8 mouse cellular contexts compared by ENCODE assay signal in genomic region chr8:120381865-120382264, GRCm38 (mm10).
A peak's percentile ranks its signal among the peaks of the same experiment; 100 is the strongest.
DNase-seq lines count a peak whose midpoint lies in the region; ATAC-seq and TF ChIP-seq lines count a peak whose summit lies in the region.

No protein-coding gene starts in this region.

- DNase-seq in kidney, postnatal 25 days = no peak
- no peak for DNase-seq in thymus, postnatal 25 days
- DNase-seq in right cerebral cortex, adult 2 months (ENCODE audit: low spot score in 2 of 2) = no peak
- DNase-seq in layer of hippocampus, postnatal 14 days (ENCODE audit: low spot score in 2 of 2) = no peak

- TF ChIP-seq CTCF in olfactory bulb, adult 2 months (IDR thresholded peaks at IDR 0.05; ENCODE audit: insufficient read depth, low read depth, low read length) = no peak

- H3K36me3 ChIP-seq in kidney, embryonic 16.5 days (ENCODE audit: insufficient read depth, low read length) = no peaks in the 10 kb centered on the region
- no peaks in the 10 kb centered on the region for H3K36me3 ChIP-seq in embryonic facial prominence, embryonic 15.5 days
- no peaks in the 10 kb centered on the region for H3K36me3 ChIP-seq in hindbrain, embryonic 16.5 days (ENCODE audit: control insufficient read depth, insufficient read depth, low read length)

- no peak overlapping the region for H3K4me3 ChIP-seq in kidney, embryonic 16.5 days (ENCODE audit: low read length)
- no peak overlapping the region for H3K4me3 ChIP-seq in embryonic facial prominence, embryonic 15.5 days (replicated peaks)
- no peak overlapping the region for H3K4me3 ChIP-seq in hindbrain, embryonic 16.5 days (ENCODE audit: low read length)
- H3K4me3 ChIP-seq in olfactory bulb, adult 2 months (ENCODE audit: insufficient read depth, low read depth, low read length) = no peak overlapping the region

- ATAC-seq in kidney, embryonic 16.5 days (ENCODE audit: low FRiP score, low TSS enrichment) = no peak
- no peak for ATAC-seq in embryonic facial prominence, embryonic 15.5 days (ENCODE audit: insufficient number of reproducible peaks, low FRiP score, low TSS enrichment, low read depth)
- ATAC-seq in hindbrain, embryonic 16.5 days = no peak

- WGBS in kidney, embryonic 16.5 days = 65% methylated on average over 4 of the region's 4 CpGs
- 48% methylated on average over 4 of the region's 4 CpGs for WGBS in embryonic facial prominence, embryonic 15.5 days
- 29% methylated on average over 4 of the region's 4 CpGs for WGBS in hindbrain, embryonic 16.5 days
- 56% methylated on average over 4 of the region's 4 CpGs for WGBS in olfactory bulb, adult 2 months

- H3K9me3 ChIP-seq in kidney, embryonic 16.5 days (ENCODE audit: low read length) = no peaks in the 10 kb centered on the region
- no peaks in the 10 kb centered on the region for H3K9me3 ChIP-seq in embryonic facial prominence, embryonic 15.5 days (replicated peaks)
- H3K9me3 ChIP-seq in hindbrain, embryonic 16.5 days (ENCODE audit: control insufficient read depth, low read length) = no peaks in the 10 kb centered on the region

- H3K9ac ChIP-seq in kidney, embryonic 16.5 days (replicated peaks; ENCODE audit: low read length) = no peak overlapping the region
- no peak overlapping the region for H3K9ac ChIP-seq in embryonic facial prominence, embryonic 15.5 days
- peak overlapping the region; percentile 31; the same call in 1 of the 2 replicates for H3K9ac ChIP-seq in hindbrain, embryonic 16.5 days (ENCODE audit: low read depth, low read length)

- no peak overlapping the region for H3K4me2 ChIP-seq in kidney, embryonic 16.5 days (replicated peaks; ENCODE audit: low read depth, low read length)
- no peak overlapping the region for H3K4me2 ChIP-seq in embryonic facial prominence, embryonic 15.5 days (replicated peaks)
- no peak overlapping the region for H3K4me2 ChIP-seq in hindbrain, embryonic 16.5 days (ENCODE audit: low read length)

- peaks cover 57% of the 10 kb centered on the region for H3K4me1 ChIP-seq in kidney, embryonic 16.5 days (ENCODE audit: insufficient read depth, low read length)
- peaks cover 66% of the 10 kb centered on the region for H3K4me1 ChIP-seq in embryonic facial prominence, embryonic 15.5 days
- peaks cover 50% of the 10 kb centered on the region for H3K4me1 ChIP-seq in hindbrain, embryonic 16.5 days (ENCODE audit: control insufficient read depth, insufficient read depth, low read depth, low read length)
- H3K4me1 ChIP-seq in olfactory bulb, adult 2 months (ENCODE audit: control insufficient read depth, insufficient read depth, low read length) = peaks cover 47% of the 10 kb centered on the region

- H3K27me3 ChIP-seq in kidney, embryonic 16.5 days (ENCODE audit: insufficient read depth, low read length) = peaks cover 7% of the 10 kb centered on the region; the same call in 1 of the 2 replicates
- H3K27me3 ChIP-seq in embryonic facial prominence, embryonic 15.5 days = no peaks in the 10 kb centered on the region
- no peaks in the 10 kb centered on the region; the same call in 1 of the 2 replicates for H3K27me3 ChIP-seq in hindbrain, embryonic 16.5 days (replicated peaks; ENCODE audit: control insufficient read depth, insufficient read depth, low read length)

- peak overlapping the region; percentile 41; the same call in 1 of the 2 replicates for H3K27ac ChIP-seq in kidney, embryonic 16.5 days (ENCODE audit: low read length)
- H3K27ac ChIP-seq in embryonic facial prominence, embryonic 15.5 days (replicated peaks) = peak overlapping the region; percentile 84
- peak overlapping the region; percentile 59 for H3K27ac ChIP-seq in hindbrain, embryonic 16.5 days (ENCODE audit: low read depth, low read length)
- peak overlapping the region; percentile 83 for H3K27ac ChIP-seq in olfactory bulb, adult 2 months (ENCODE audit: insufficient read depth, low read depth, low read length)

- TF ChIP-seq POLR2A in olfactory bulb, adult 2 months (IDR thresholded peaks at IDR 0.05; ENCODE audit: insufficient read depth, low read depth, low read length) = no peak
